Mouse (Mus musculus): Measurements from ENCODE around the gene Pkhd1. TPM values are rescaled to one million over a fixed set of nuclear protein-coding genes. Genes with fewer than 3 reads are reported as not detected.
"Not testable (repeated sequence)": the region's sequence is repeated elsewhere in the genome, so short reads cannot be mapped to it uniquely, and the experiment has no call there.

Gene Pkhd1
- polyA plus RNA-seq, 1 experiment, result not detected

DNA sequence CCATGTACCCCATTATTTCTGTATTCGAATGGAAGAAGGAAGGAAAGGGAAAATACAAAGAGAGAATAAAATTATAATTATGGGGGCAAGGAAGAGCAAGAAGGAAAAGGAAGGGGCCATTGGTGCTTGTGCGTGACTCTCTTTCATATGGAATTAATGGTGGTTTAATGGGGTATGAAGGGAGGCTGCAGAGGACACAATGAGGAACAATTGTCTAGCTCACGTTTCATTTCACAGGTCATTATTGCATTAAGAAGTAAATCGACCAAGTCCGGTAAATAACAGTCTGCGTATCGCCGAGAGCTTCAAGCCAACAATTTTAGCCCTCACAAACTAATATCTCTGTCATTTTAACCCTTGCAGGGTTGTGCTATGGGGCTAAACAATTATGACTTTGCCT is 437.7 kb downstream of the Pkhd1 start:
- no peak for TF ChIP-seq CTCF (IDR thresholded peaks at IDR 0.05; ENCODE audit: borderline replicate concordance, insufficient read depth, low read length)
- TF ChIP-seq POLR2A (IDR thresholded peaks at IDR 0.05; ENCODE audit: low read depth, low read length), result no peak
- Histone ChIP-seq H3K4me3 (ENCODE audit: insufficient read depth, low read length) (no peak overlapping the region), H3K27ac (ENCODE audit: insufficient read depth, low read length) (no peak overlapping the region)

DNA sequence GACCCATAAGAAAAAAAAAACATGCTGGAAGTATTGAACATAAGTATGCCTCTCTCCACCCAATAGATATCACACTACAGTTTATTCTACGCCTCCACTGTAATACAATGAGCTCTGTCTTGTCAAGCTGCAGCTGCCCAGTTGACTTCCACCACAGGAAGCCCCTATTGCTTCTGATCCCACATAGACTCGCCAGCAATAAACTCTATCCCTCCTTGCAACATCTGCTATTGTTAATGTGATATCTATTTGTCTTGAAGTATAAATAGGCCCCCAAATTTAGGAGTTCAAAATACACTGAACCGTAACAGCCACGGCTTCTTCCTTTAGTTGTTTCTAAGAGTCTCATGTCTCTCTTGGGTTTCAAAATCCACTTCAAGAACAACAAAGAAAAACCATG is 446.7 kb downstream of the Pkhd1 start:
- Histone ChIP-seq H3K4me3 (ENCODE audit: insufficient read depth, low read length) (no peak overlapping the region), H3K4me1 (ENCODE audit: control insufficient read depth, insufficient read depth, low read length) (no peaks in the 10 kb centered on the region), H3K27ac (ENCODE audit: insufficient read depth, low read length) (no peak overlapping the region; the same call in 1 of the 2 replicates)
- TF ChIP-seq POLR2A (IDR thresholded peaks at IDR 0.05; ENCODE audit: low read depth, low read length), result no peak

More for the DNA sequence above, 437.7 kb downstream of the Pkhd1 start:
- no peaks in the 10 kb centered on the region for H3K4me1 ChIP-seq (ENCODE audit: control insufficient read depth, insufficient read depth, low read length)

DNA sequence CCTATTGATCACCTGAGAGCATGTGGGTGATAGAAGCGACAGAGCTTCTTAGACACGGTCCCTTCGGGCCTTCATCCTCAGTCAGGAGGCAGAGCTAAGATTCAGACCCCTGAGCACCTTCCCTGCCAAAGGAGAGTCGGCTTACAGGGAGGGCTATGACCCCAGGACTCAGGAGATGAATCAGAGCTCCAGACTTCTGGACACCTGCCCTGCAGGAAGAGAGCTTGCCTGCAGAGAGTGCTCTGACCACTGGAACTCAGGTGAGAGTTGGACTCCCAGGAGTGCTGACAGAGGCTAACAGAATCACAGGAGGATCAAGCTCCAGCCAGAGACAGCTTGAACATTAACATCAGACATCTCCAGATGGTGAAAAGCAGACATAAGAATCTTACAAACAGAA is 467.2 kb downstream of the Pkhd1 start:
- not testable (repeated sequence) for H3K27ac ChIP-seq (ENCODE audit: insufficient read depth, low read length)

DNA sequence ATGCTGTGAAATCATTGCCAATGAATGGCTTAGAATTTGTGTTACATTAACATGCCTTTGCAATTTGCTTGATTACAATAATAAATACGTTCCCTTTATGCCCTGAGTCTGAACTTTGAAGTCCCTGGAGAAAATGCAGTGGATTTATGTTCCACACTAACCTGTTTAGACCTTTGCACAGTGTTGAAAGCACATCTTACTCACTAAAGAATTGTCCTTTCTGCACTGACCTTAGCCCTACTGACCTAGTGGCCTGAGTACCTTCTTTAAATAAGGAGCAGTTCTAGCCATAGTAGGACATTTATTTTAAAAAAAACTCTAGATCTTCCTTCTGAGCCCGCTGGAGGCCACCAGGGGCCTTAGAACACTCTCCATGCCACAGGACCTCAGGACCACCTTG is 467.8 kb downstream of the Pkhd1 start:
- Histone ChIP-seq H3K27ac (ENCODE audit: insufficient read depth, low read length) (no peak overlapping the region), H3K4me1 (ENCODE audit: control insufficient read depth, insufficient read depth, low read length) (no peaks in the 10 kb centered on the region), H3K4me3 (ENCODE audit: insufficient read depth, low read length) (no peak overlapping the region)
- TF ChIP-seq CTCF (IDR thresholded peaks at IDR 0.05; ENCODE audit: borderline replicate concordance, insufficient read depth, low read length) (no peak), POLR2A (IDR thresholded peaks at IDR 0.05; ENCODE audit: low read depth, low read length) (no peak)

More for the DNA sequence above, 467.2 kb downstream of the Pkhd1 start:
- H3K4me3 ChIP-seq (ENCODE audit: insufficient read depth, low read length); H3K4me1 ChIP-seq (ENCODE audit: control insufficient read depth, insufficient read depth, low read length): not testable (repeated sequence)

DNA sequence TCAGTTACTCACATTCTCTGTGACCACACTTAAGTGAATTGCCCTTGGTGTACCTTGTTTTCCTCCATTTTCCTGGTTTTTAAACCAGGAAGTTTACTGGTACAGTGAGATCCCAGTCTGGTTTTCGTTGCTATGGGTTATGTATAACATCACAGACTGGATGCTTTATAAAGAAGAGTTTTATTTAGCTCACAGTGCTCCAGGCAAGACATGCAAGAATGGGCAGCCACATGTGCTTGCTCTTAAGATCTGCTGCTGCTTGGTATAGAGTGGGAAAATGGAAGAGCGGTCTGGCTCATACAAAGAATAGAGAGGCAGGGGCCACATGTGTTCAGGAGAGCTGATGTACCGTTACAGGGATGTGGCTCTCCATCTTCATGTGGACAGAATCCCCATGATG is 481.7 kb downstream of the Pkhd1 start:
- H3K4me1 ChIP-seq (ENCODE audit: control insufficient read depth, insufficient read depth, low read length), result peaks cover 7% of the 10 kb centered on the region; the same call in 1 of the 2 replicates
- TF ChIP-seq CTCF (IDR thresholded peaks at IDR 0.05; ENCODE audit: borderline replicate concordance, insufficient read depth, low read length) (no peak), POLR2A (IDR thresholded peaks at IDR 0.05; ENCODE audit: low read depth, low read length) (no peak)
- H3K4me3 ChIP-seq (ENCODE audit: insufficient read depth, low read length), result no peak overlapping the region
- no peak overlapping the region for H3K27ac ChIP-seq (ENCODE audit: insufficient read depth, low read length)

DNA sequence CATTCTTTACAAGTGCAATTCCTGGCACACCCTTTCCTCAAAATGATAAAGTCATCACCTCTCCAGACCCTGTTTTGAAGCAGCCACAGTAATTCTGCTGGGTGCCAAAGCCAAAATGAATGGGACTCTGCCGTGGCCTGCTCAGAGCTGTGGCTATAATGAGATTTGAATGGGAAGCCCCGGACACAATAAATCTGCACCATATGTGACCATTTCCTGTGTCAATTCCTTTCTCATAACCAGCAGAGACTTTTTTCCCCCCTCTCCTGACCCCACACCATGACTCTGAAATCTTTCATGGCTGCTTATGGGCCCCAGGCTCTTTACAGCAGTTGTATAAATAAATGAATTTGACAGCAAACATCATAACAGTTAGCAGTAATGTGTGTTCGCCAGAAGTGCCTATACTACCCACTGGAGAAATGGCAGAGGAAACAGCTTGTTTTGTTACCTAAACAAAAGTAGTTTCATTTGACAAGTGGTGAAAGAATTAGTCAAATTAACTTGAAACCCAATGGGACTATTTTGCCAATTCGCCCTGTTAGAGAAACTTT is 482.7 kb downstream of the Pkhd1 start:
- no peak overlapping the region for H3K4me3 ChIP-seq (ENCODE audit: insufficient read depth, low read length)
- no peak for TF ChIP-seq POLR2A (IDR thresholded peaks at IDR 0.05; ENCODE audit: low read depth, low read length)
- TF ChIP-seq CTCF (IDR thresholded peaks at IDR 0.05; ENCODE audit: borderline replicate concordance, insufficient read depth, low read length), result no peak
- H3K4me1 ChIP-seq (ENCODE audit: control insufficient read depth, insufficient read depth, low read length), result peaks cover 7% of the 10 kb centered on the region; the same call in 1 of the 2 replicates
- peak overlapping the region; percentile 65 for H3K27ac ChIP-seq (ENCODE audit: insufficient read depth, low read length)

DNA sequence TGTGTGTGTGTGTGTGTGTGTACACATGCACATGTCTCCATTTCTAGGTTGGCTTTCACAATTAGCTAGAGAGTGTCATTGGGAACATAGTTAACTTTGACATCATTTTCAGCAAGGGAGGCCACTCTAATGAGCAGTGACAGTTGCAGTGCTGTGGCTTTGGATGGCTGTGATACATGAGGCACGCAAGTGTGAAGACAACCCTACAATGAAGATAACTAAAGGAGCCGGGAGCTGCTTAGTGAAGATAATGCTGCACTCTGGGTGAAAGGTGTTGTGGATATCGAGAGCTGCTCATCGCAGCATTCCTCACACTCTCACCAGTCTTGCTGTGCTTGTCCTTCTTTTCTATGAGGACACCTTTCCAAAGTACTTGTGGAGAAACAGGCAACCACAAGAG is 484.2 kb downstream of the Pkhd1 start:
- H3K4me3 ChIP-seq (ENCODE audit: insufficient read depth, low read length), result no peak overlapping the region

DNA sequence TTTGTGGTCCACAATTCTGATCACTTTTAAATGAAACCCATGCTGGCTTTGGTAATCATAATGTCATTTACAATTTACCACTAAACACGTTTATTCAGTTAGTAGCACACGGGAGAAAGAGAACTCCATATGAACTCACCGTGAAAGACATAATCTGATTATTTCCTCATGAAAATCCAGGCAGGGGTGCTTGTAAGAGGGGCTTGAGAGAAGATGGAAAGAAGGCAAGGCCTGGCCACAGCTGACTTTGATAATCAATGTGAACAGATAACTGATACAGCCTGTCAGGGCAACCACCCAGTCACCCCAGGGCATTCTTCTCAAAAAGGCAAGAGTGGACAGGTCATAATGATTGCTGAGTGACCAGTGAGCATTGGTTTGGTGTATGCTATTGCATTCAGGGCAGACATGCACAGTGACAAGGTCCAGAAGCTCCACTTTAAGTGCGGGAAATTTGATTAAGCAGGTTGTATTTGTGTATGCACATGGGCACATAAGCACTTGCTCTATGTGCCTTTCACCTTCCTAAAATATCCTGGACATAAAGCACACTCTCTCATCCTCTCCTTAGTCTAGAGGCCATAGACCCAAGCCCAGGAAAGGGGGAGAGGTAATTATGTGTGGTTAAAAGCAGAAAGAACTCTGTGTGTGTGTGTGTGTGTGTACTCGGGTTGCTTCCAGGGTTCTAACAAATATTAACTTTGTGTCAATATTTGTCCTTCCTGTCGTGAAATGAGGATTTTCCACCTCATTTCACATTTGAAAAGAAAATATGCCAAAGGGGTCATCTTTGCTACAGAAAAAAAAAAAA is 485.9 kb downstream of the Pkhd1 start:
- no peak overlapping the region for H3K4me3 ChIP-seq (ENCODE audit: insufficient read depth, low read length)
- peaks cover 7% of the 10 kb centered on the region; the same call in 1 of the 2 replicates for H3K4me1 ChIP-seq (ENCODE audit: control insufficient read depth, insufficient read depth, low read length)
- H3K27ac ChIP-seq (ENCODE audit: insufficient read depth, low read length), result no peak overlapping the region
- TF ChIP-seq POLR2A (IDR thresholded peaks at IDR 0.05; ENCODE audit: low read depth, low read length) (no peak), CTCF (IDR thresholded peaks at IDR 0.05; ENCODE audit: borderline replicate concordance, insufficient read depth, low read length) (no peak)

More for the DNA sequence above, 484.2 kb downstream of the Pkhd1 start:
- Histone ChIP-seq H3K27ac (ENCODE audit: insufficient read depth, low read length) (no peak overlapping the region), H3K4me1 (ENCODE audit: control insufficient read depth, insufficient read depth, low read length) (peaks cover 7% of the 10 kb centered on the region; the same call in 1 of the 2 replicates)
- TF ChIP-seq POLR2A (IDR thresholded peaks at IDR 0.05; ENCODE audit: low read depth, low read length) (no peak), CTCF (IDR thresholded peaks at IDR 0.05; ENCODE audit: borderline replicate concordance, insufficient read depth, low read length) (no peak)

DNA sequence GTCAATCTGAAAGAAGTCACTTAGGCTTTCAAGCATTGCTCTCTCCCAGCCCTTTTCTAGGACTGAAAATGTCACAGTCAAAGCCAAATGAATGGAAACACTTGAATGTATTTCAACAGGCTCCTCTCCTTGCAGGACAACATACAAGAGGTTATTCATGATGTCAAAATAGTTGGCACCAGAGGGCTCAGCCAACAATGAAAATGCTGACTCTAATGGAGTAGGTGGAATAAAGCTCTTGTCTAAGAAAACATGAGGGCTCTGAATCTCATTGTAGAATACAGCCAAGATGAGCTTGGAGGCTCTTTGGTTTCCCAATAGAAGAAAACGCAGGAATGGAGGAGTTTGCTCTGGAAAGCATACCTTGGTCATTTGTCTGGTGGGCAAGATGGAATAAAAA is 500.5 kb downstream of the Pkhd1 start:
- H3K4me3 ChIP-seq (ENCODE audit: insufficient read depth, low read length), result no peak overlapping the region
- no peaks in the 10 kb centered on the region for H3K4me1 ChIP-seq (ENCODE audit: control insufficient read depth, insufficient read depth, low read length)
- TF ChIP-seq POLR2A (IDR thresholded peaks at IDR 0.05; ENCODE audit: low read depth, low read length), result no peak
- no peak for TF ChIP-seq CTCF (IDR thresholded peaks at IDR 0.05; ENCODE audit: borderline replicate concordance, insufficient read depth, low read length)
- no peak overlapping the region for H3K27ac ChIP-seq (ENCODE audit: insufficient read depth, low read length)

DNA sequence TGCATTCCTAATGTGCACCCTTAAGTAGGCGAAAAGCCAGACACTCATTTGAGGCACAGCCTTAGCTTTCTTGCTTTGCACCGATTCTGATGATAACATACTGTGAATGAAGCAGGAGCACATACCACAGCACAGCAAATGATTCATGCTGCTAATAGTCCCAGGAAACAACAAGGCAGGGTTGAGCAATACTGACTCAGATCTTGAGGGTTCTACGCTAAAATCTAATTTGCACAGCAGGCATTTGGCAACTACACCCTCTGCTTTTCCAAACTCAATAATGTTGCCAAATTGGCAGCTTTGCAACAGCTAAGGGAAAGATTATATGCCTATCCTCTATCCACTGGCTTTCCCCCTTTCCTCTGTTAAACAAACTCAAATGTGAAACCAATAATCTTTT is 548.1 kb downstream of the Pkhd1 start:
- Histone ChIP-seq H3K4me1 (ENCODE audit: control insufficient read depth, insufficient read depth, low read length) (peaks cover 6% of the 10 kb centered on the region; the same call in 1 of the 2 replicates), H3K27ac (ENCODE audit: insufficient read depth, low read length) (peak overlapping the region; percentile 92; the same call in 1 of the 2 replicates), H3K4me3 (ENCODE audit: insufficient read depth, low read length) (no peak overlapping the region)
- peak; percentile 16; the same call in 1 of the 2 replicates for TF ChIP-seq POLR2A (IDR thresholded peaks at IDR 0.05; ENCODE audit: low read depth, low read length)
- no peak for TF ChIP-seq CTCF (IDR thresholded peaks at IDR 0.05; ENCODE audit: borderline replicate concordance, insufficient read depth, low read length)
